Mouse (Mus musculus) c-Kit-negative CD71-positive TER-119-positive erythroid progenitor cells, embryonic 14.5 days (primary cell): ENCODE data around the gene Dusp15.

Experiments
- DNase-seq: peaks from one replicate; pipeline ENCODE4 v3.0.0-alpha.2; 2013; ENCODE audit warnings: low read depth, low spot score

Dusp15 gene

DNA sequence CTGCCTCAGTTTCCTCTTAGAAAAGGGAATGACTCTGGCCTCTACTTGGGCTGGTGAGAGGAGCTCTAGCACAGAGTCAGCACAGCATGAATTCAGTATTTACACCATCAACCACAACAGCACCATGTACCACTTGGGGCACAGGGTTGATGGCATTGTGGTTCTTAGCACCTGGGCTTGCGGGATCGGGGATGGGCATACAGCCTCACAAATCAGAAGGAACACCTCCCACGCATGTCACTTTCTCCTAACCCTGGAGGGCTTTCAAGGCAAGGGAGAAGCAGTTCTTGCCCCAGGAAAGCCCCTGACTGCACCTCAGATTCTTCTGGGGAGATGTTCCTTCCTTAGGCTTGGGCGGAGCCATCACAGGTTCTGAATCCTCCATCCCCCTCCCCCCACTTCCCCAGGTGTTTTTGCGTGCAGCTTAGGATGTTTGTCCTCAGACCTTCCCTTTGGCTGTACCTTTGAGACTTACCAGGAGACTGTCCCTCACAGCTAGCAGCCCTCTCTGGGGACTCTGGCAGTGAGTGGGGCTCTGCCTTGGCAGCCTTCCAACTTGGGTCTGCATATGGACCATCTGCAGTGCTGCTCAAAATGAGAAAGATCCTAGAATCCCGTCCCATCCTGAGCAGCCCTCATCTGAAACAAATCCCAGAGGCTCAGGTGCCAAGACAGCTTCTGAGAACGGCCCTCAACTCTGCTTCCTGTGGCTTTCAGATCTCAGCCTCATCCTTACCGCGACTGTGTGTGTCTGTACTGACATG lies 45.0 kb downstream of the Dusp15 start:
- DNase-seq, result no peak

DNA sequence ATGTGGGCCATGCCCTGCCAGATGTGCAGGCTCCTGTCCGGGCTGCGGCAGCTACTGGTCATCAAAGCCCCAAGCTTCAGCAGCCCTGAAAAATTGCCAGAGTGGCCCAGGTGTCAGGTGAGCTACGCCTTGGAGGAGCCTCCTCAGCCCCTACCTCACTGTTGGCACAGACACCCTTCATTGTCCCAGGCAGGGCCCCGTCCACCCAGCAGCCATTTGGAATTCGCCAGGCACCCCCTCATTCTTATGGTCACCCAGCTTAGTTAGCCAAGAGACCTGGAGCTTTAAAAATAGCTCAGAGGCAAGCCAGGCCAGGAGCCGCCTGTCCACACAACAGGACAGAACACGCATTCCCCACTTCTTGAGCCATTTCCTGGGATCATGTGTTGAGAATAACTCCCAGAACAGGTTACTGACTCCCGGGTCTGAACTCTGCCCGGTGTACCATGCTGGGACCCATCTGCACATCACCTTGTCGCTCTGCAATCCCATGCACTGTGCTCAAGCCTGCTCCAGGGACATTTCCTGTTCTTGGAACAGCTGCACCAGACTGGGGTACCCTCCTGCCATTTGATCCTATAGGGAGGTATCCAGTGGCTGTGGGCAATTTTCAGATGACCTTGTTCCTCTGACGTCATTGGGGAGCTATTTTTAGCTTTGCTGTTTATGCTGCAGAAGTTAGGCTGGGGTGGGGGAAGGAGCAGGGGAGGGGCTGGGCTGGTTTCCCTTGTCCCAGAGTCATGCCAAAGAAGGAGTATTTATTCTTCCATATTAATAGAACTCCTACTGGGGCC lies 46.3 kb downstream of the Dusp15 start:
- DNase-seq, result no peak

DNA sequence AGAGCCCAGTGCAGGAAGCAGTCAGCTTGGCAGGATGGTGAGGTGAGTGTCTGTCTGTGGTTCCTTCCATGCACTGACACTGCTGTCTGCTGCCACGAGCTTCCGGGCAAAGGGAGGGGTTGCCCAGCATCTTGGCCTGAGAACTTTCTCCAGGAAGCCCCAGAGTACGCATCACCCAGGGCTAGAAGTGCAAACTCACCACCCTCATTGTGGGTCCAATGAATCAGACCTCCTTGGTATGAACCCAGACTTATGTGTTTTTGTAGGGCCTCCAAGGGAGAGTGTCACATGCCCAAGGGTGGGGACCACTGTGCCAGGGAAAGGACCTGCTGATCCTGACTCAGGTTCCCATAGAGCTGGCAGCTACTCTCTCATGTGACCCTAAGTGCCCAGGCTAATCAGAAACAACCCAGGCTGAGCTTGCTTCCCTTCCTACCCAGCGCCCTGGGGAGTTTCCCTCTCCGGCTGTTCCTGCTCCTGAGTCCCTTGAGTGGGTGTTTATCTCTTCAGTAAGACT lies 47.3 kb downstream of the Dusp15 start:
- no peak for DNase-seq

- DNase-seq, result no peak
Observed at GRCm38 (mm10) chr2:152903586-152903985, 47.9 kb downstream of the Dusp15 start.

DNA sequence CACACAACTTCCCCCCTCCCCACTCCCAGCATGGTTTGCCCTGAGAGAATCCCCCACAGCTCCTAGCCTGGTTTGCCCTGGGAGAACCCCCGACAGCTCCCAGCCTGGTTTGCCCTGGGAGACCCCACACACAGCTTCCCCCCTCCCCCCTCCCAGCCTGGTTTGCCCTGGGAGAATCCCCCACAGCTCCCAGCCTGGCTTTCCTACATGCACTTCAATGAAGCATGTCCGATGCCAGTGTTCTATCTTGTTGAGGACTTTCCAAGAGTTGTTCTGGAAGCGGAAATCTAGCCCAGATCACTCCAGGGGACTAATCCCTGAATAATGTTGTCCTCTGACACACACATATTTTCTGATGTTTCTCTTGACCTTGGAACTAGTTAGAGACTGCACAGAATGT lies 48.8 kb downstream of the Dusp15 start:
- no peak for DNase-seq

DNA sequence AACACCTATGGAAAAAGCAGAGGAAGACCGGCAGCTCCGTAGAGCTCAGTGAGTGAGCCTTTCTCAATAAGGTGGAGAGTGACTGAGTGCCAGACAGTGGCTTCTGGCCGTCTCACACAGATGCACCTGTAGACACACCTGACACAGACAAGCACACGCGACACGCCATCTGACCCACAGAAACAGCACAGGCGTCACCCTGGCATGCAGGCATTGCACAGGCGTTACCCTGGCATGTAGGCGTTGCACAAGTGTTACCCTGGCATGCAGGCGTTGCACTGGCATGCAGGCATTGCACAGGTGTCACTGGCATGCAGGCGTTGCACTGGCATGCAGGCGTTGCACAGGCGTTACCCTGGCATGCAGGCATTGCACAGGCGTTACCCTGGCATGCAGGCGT lies 50.2 kb downstream of the Dusp15 start:
- no peak for DNase-seq

GRCm38 (mm10) chr2:152899011-152899410 lies 52.5 kb downstream of the Dusp15 start:
- no peak for DNase-seq

GRCm38 (mm10) chr2:152896926-152897325 lies 54.6 kb downstream of the Dusp15 start:
- no peak for DNase-seq

DNA sequence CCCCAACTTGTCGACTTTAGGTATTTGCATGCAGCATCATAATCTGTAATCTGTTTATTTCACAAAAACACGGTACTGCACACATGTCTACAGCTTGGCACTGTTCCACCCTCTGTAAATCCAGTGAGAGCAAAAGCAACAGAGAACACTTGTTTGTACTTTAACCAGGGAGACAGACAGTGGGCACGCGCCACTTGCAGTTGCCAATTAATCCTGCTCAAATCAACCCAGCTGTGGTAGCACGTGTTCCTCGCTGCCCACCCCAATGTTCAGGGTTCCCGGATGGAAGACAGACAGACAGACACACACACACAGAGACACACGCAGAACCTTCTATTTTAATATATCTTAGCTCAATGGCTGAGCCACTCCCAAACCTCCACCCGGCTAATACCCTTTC lies 55.7 kb downstream of the Dusp15 start:
- DNase-seq, result no peak
